Mouse (Mus musculus) forebrain, postnatal 0 days (tissue): ENCODE measurements around the gene Auts2. TPM values are rescaled to one million over a fixed set of nuclear protein-coding genes. Genes with fewer than 3 reads are reported as not detected.
A peak's percentile ranks its signal among the peaks of the same experiment; 100 is the strongest.

Experiments
- ATAC-seq: fragments of 200-750 bp; cut with Nextera tagmentation; 2 replicates; pipeline ENCODE4 v1.8.0; 2017; ENCODE audit warnings: mild to moderate bottlenecking, moderate library complexity
- DNase-seq: peaks from one replicate; pipeline ENCODE4 v3.0.0-alpha.2; 2015
- H3K27ac ChIP-seq: fragments of 300-500 bp; sonication (generic); 2 replicates; pipeline ENCODE4 v1.5.1; 2014; ENCODE audit warnings: low read depth, mild to moderate bottlenecking, antibody characterized with exemption, low read length, moderate library complexity, mixed read lengths
- H3K27me3 ChIP-seq: fragments of 300-500 bp; sonication (generic); 2 replicates; pipeline ENCODE4 v1.6.1; 2014; ENCODE audit warnings: mild to moderate bottlenecking, low read length, mixed read lengths; ENCODE audit not compliant: insufficient read depth
- H3K36me3 ChIP-seq: fragments of 300-500 bp; sonication (generic); 2 replicates; pipeline ENCODE4 v1.6.1; 2014; ENCODE audit warnings: mild to moderate bottlenecking, moderate library complexity; ENCODE audit not compliant: insufficient read depth
- H3K4me1 ChIP-seq: fragments of 300-500 bp; sonication (generic); 2 replicates; pipeline ENCODE4 v1.6.1; 2014; ENCODE audit warnings: antibody characterized with exemption; ENCODE audit not compliant: insufficient read depth
- H3K4me2 ChIP-seq: fragments of 300-500 bp; sonication (generic); 2 replicates; pipeline ENCODE4 v1.6.1; 2014; ENCODE audit warnings: low read depth, mild to moderate bottlenecking, moderate library complexity
- H3K4me3 ChIP-seq: fragments of 300-500 bp; sonication (generic); 2 replicates; pipeline ENCODE4 v1.5.1; 2014; ENCODE audit warnings: low read depth, low read length, mixed read lengths
- H3K9ac ChIP-seq: fragments of 300-500 bp; sonication (generic); 2 replicates; pipeline ENCODE4 v1.6.1; 2014; ENCODE audit warnings: mild to moderate bottlenecking
- H3K9me3 ChIP-seq: fragments of 300-500 bp; sonication (generic); 2 replicates; pipeline ENCODE4 v1.6.1; 2016; ENCODE audit warnings: low read length
- CTCF ChIP-seq: sonication (generic); IDR thresholded peaks from 2 replicates; pipeline ENCODE4 v1.5.1; 2016; ENCODE audit warnings: antibody characterized with exemption, control low read depth, low read depth
- WGBS: fragments of 180-500 bp; shearing (Covaris S2); extraction: QIAGEN DNeasy Blood & Tissue Kit; methylation state at CpG from one replicate; pipeline ENCODE4 v1.1.7; 2014; 5-methylcytosine and 5-hydroxymethylcytosine counted together
- polyA plus RNA-seq: library from polyadenylated mRNA; unstranded; fragments of >200 nt; fragmentation: Nextera tagmentation; extraction: Ambion mirVana; gene quantifications from 2 replicates; pipeline ENCODE4 v1.2.1, GENCODE M21; 2015
- total RNA-seq: library from RNA; depleted of rRNA; stranded (reverse); fragments of >200 nt; gene quantifications from 2 replicates; pipeline ENCODE4 v1.2.3, GENCODE M21; 2014

Gene Auts2
- total and polyA plus RNA-seq, 2 experiments from 2014 or later = 40.9 to 66.2 TPM

DNA sequence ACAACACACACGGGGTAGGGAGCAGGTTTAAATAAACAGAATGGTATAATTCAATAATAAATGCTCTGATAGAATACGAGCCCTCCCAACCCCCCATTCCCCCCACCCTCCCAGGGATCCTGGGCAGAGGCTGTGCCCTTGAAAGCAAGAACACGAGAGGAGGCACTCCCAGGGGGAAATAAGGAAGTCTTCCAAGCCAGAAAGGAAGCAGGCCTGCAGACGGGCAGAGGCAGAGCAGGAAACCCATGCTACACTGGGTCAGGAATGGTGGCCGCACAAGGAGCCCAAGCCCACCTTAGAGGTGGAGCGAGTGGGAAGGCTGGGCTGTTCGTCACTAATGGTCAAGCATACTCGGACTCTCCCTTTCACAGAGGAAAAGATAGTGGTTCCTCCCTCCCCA is 1051.3 kb downstream of the Auts2 start:
- no peak overlapping the region for H3K4me3 ChIP-seq
- no peak overlapping the region for H3K27ac ChIP-seq
- no peaks in the 10 kb centered on the region for H3K27me3 ChIP-seq
- no peak for ATAC-seq
- H3K9me3 ChIP-seq = no peaks in the 10 kb centered on the region
- no peak overlapping the region for H3K4me2 ChIP-seq
- WGBS = 74% methylated on average over 8 of the region's 8 CpGs
- H3K36me3 ChIP-seq = no peaks in the 10 kb centered on the region
- H3K9ac ChIP-seq = no peak overlapping the region
- 0 out of 2 replicates have a peak, but pooled peaks cover 7% of the 10 kb centered on the region for H3K4me1 ChIP-seq
- TF ChIP-seq CTCF = no peak
- DNase-seq = no peak

DNA sequence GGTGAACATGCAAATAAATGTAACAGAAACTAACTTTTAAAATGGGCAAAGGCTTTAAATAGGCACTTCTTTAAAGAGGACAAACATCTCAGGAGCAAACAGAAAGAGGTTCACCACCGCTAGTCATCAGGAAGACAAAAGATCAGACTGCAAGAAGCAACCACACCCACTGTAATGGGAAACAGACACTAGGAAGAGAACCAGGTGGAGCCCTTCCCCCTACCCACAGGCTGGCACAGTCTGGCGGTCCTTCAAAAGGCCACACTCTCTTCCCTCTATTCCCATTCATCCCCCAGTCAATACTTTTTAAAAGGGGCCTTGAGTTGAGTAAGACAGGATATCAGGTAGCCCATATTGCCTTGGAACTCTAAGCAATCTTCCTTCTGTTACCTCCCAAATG is 1052.3 kb downstream of the Auts2 start:
- Histone ChIP-seq H3K4me1 (0 out of 2 replicates have a peak, but pooled peaks cover 7% of the 10 kb centered on the region), H3K9ac (no peak overlapping the region), H3K27ac (no peak overlapping the region), H3K36me3 (no peaks in the 10 kb centered on the region), H3K27me3 (no peaks in the 10 kb centered on the region), H3K4me3 (no peak overlapping the region), H3K9me3 (no peaks in the 10 kb centered on the region), H3K4me2 (no peak overlapping the region)
- DNase-seq = no peak
- 68% methylated on average over 2 of the region's 2 CpGs for WGBS
- no peak for TF ChIP-seq CTCF
- ATAC-seq = no peak

DNA sequence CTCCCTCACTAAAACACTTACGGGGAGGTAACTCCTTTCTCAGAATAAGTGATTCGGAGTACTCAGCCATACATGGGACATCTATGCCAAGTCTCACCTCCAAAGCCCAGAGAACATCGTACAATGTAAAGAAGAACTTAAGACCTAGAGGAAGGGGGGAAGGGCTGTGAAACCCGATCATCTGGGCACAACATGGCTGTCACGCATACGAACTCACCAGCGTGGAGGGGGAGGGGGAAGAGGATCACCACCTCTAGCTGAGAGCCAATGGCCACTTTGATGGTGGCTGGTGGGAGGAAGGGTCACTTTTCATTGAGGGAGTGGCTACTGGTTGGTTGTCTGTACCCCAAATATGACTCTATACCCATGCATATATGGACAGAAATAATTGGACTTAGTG is 1053.3 kb downstream of the Auts2 start:
- Histone ChIP-seq H3K36me3 (no peaks in the 10 kb centered on the region), H3K4me3 (no peak overlapping the region), H3K27ac (no peak overlapping the region), H3K4me2 (no peak overlapping the region), H3K27me3 (no peaks in the 10 kb centered on the region), H3K4me1 (0 out of 2 replicates have a peak, but pooled peaks cover 7% of the 10 kb centered on the region), H3K9me3 (no peaks in the 10 kb centered on the region), H3K9ac (no peak overlapping the region)
- TF ChIP-seq CTCF = no peak
- no peak for DNase-seq
- no peak for ATAC-seq
- 94% methylated on average over 7 of the region's 7 CpGs for WGBS

DNA sequence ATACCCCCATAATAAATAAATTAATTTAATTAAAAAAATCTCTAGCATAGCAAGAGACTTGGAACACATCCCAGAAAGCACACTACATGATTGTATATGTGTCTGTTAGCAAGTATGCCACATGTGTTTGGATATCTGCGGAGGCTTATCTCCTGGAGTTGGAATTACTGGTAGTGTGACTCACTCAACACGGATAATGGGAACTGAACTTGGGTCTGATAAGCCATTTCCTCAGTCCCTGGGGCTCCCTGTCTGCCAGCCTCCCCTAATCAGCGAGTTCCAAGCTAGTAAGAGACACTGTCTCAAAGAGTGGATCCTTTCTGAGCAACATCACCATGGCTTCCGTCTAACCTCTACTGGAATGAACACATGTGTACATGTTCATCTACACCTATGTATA is 1056.6 kb downstream of the Auts2 start:
- no peaks in the 10 kb centered on the region for H3K9me3 ChIP-seq
- no peak overlapping the region for H3K9ac ChIP-seq
- no peak overlapping the region for H3K27ac ChIP-seq
- DNase-seq = no peak
- no peaks in the 10 kb centered on the region for H3K27me3 ChIP-seq
- no peak overlapping the region for H3K4me2 ChIP-seq
- no peak overlapping the region for H3K4me3 ChIP-seq
- 86% methylated on average over 4 of the region's 4 CpGs for WGBS
- no peaks in the 10 kb centered on the region for H3K36me3 ChIP-seq
- no peak for ATAC-seq
- TF ChIP-seq CTCF = no peak
- H3K4me1 ChIP-seq = 0 out of 2 replicates have a peak, but pooled peaks cover 7% of the 10 kb centered on the region

DNA sequence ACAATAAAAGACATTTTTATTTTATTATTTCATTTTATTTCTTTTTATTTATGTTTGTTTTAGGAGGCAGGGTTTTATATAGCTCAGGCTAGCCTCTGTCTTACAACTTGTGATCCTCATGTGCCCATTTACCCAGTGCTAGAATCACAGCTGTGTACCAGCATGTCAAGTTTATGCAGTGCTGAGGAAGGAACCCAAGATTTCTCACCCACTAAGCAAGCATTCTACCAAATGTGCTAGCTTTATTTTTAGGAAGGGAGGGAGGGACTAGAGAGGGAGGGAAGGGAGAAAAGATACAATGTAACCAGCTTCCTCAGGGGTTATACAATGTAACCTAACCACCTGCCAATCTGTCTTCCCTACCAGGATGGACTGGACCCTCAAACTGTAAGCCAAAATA is 1067.9 kb downstream of the Auts2 start:
- ATAC-seq (no peak), DNase-seq (no peak)
- Histone ChIP-seq H3K4me3 (no peak overlapping the region), H3K4me1 (no peaks in the 10 kb centered on the region), H3K4me2 (no peak overlapping the region), H3K27ac (no peak overlapping the region), H3K27me3 (no peaks in the 10 kb centered on the region), H3K9ac (no peak overlapping the region), H3K9me3 (no peaks in the 10 kb centered on the region), H3K36me3 (peaks cover 39% of the 10 kb centered on the region)
- TF ChIP-seq CTCF = no peak

DNA sequence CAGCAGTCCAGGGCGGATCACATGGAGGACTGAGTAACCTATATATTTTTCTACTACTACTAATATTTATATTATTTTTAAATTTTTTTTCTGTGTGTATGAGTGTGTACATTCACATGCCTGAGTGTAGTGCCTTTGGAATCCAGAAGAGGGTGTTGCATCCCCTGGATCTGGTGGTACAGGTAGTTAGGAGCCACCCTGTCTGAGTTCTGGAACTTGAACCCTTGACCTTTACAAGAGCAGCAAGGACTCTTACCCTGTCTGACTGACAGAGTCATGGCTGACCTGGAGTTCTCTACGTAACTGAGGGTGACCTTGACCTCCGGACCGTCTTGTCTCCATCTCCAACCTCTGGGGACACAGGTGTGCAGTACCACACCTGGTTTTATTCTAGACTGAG is 1074.5 kb downstream of the Auts2 start:
- H3K9ac ChIP-seq = no peak overlapping the region
- no peak for TF ChIP-seq CTCF
- 95% methylated on average over 4 of the region's 4 CpGs for WGBS
- H3K27me3 ChIP-seq = no peaks in the 10 kb centered on the region
- H3K4me2 ChIP-seq = no peak overlapping the region
- H3K27ac ChIP-seq = no peak overlapping the region
- DNase-seq = no peak
- no peak overlapping the region for H3K4me3 ChIP-seq
- H3K36me3 ChIP-seq = peaks cover 33% of the 10 kb centered on the region
- H3K9me3 ChIP-seq = no peaks in the 10 kb centered on the region
- ATAC-seq = no peak
- no peaks in the 10 kb centered on the region for H3K4me1 ChIP-seq

DNA sequence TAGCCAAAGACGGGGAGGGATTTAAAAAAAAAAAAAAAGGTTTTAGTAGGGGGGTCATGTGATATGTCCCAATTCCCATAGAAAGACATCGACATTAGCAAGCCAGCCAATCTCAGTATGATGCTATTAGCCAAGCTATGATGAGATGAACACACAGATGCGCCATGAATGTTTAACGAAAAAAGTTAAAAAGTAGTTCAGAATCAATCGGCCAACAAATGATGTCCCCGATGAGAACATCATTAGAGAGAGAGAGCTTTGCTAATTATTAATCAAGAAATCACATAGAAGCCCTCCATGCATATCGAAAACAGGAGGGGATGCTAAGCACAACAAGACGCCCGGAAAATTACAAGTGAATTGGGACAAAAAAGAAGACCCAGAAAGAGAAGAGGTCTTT is 1077.0 kb downstream of the Auts2 start:
- DNase-seq (no peak), ATAC-seq (no peak)
- Histone ChIP-seq H3K9ac (no peak overlapping the region), H3K9me3 (no peaks in the 10 kb centered on the region), H3K36me3 (peaks cover 27% of the 10 kb centered on the region), H3K4me2 (no peak overlapping the region), H3K27ac (no peak overlapping the region), H3K4me3 (no peak overlapping the region), H3K27me3 (no peaks in the 10 kb centered on the region), H3K4me1 (no peaks in the 10 kb centered on the region)
- WGBS = 90% methylated on average over 9 of the region's 9 CpGs
- no peak for TF ChIP-seq CTCF

DNA sequence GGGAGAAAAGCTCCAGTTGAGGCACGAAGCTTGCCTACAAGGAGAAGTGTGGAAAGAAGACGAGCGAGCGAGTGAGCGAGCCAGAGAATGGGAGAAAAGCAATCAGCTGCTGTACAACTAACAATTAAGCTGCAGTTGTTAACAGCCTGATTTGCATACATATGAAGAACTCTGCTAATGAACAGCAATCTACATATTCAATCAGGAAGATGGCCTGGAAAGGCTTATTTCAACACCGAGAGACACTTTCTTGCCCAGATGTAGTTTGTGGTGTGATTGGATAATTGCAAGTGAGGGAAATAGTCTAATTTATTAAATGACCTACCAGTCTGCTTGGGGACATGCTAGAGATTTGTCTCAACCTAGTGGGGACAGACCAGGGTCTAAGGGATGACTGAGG is 1079.7 kb downstream of the Auts2 start:
- Histone ChIP-seq H3K4me2 (no peak overlapping the region), H3K9ac (no peak overlapping the region), H3K9me3 (no peaks in the 10 kb centered on the region), H3K27me3 (no peaks in the 10 kb centered on the region), H3K4me3 (no peak overlapping the region), H3K36me3 (peaks cover 34% of the 10 kb centered on the region), H3K4me1 (peaks cover 5% of the 10 kb centered on the region; the same call in 1 of the 2 replicates), H3K27ac (no peak overlapping the region)
- WGBS = 22% methylated on average over 6 of the region's 6 CpGs
- no peak for TF ChIP-seq CTCF
- DNase-seq = peak; percentile 49
- peak; percentile 45; the same call in 1 of the 2 replicates for ATAC-seq
